Mouse (Mus musculus): ENCODE measurements at regions not wholly inside any gene's neighbourhood (a gene's known extent, or its start where the extent isn't known, plus 50 kb on each side); places are given as distances from the start of the nearest gene placed in this dataset.

DNA sequence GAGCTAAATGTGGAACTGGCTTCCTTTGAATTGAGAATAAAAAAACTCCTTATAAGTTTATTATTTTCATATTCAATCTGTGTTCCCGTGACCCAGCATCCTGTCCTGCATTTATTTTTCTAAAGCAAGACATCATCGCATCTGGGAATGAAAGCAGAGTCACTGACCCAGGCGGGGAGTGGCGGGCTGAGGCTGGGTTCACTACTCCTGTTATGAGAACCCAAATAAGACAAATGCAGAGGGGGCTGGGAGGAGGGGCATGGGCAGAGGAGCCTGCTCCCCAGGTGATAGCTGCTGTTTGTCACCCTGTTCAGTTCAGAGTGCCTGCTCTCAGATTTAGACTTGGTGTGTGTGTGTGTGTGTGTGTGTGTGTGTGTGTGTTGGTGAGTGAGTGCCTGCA, 102.0 kb downstream of the Nxnl2 start:
- no peaks in the 10 kb centered on the region for H3K9me3 ChIP-seq (replicated peaks; ENCODE audit: control insufficient read depth, low read length)
- H3K27ac ChIP-seq (ENCODE audit: low read length): no peak overlapping the region
- peaks cover 4% of the 10 kb centered on the region for H3K4me1 ChIP-seq (ENCODE audit: control insufficient read depth, insufficient read depth, low read length)
- no peaks in the 10 kb centered on the region for H3K27me3 ChIP-seq (ENCODE audit: control insufficient read depth, insufficient read depth, low read length)
- no peak overlapping the region for H3K9ac ChIP-seq (ENCODE audit: low read length)
- no peak overlapping the region for H3K4me3 ChIP-seq (replicated peaks; ENCODE audit: low read length)
- 75% methylated on average over 4 of the region's 4 CpGs for WGBS
- H3K36me3 ChIP-seq (ENCODE audit: control insufficient read depth, insufficient read depth, low read length): no peaks in the 10 kb centered on the region
- ATAC-seq (ENCODE audit: insufficient read depth, low FRiP score): no peak
- no peak overlapping the region for H3K4me2 ChIP-seq (ENCODE audit: low read depth, low read length)

DNA sequence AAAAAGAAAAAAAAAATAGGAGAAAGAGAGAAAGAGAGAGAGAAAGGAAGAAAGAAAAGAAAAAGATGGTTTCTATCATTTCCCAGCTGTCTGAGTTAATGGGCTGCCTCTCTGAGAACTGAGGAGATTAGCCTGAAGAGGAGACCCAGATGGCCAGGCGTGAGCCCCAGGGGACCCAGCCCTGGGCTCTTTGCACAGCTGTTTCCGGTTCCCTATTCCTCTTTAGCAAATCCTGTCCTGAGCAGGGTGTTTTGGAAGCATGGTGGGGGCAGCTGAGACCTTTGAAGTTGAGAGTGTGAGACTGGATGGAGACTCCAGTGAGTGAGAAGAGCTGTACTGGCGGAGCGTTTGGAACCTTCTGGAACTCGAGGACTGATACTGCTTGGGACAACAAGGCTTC, 103.8 kb downstream of the Nxnl2 start:
- WGBS: 38% methylated on average over 5 of the region's 5 CpGs
- H3K27ac ChIP-seq (ENCODE audit: low read length): peak overlapping the region; percentile 46
- no peaks in the 10 kb centered on the region for H3K9me3 ChIP-seq (replicated peaks; ENCODE audit: control insufficient read depth, low read length)
- H3K9ac ChIP-seq (ENCODE audit: low read length): no peak overlapping the region
- H3K4me1 ChIP-seq (ENCODE audit: control insufficient read depth, insufficient read depth, low read length): peaks cover 5% of the 10 kb centered on the region
- no peak overlapping the region for H3K4me3 ChIP-seq (replicated peaks; ENCODE audit: low read length)
- no peaks in the 10 kb centered on the region for H3K36me3 ChIP-seq (ENCODE audit: control insufficient read depth, insufficient read depth, low read length)
- ATAC-seq (ENCODE audit: insufficient read depth, low FRiP score): no peak
- H3K4me2 ChIP-seq (ENCODE audit: low read depth, low read length): no peak overlapping the region
- H3K27me3 ChIP-seq (ENCODE audit: control insufficient read depth, insufficient read depth, low read length): no peaks in the 10 kb centered on the region

DNA sequence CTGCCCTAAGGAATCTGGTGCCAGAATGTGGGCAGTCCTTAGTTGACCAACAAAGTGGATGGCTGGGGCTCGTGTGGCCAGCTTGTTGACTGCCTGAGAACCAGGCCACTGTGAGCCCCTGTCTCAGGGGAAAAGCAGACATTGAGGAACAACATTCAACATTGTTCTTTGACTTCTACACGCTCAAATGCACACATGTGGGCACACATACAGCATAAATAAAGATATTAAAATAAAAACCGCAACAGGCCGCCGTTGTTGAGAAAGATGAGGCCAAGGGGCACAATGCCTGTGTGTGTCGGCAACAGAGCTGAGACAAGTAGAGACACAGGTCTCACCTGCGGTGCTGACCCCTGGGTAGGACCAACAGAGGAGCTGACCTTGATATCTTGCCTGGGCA, 105.8 kb downstream of the Nxnl2 start:
- Histone ChIP-seq H3K4me1 (ENCODE audit: control insufficient read depth, insufficient read depth, low read length) (peaks cover 18% of the 10 kb centered on the region), H3K27ac (ENCODE audit: low read length) (no peak overlapping the region), H3K9me3 (replicated peaks; ENCODE audit: control insufficient read depth, low read length) (no peaks in the 10 kb centered on the region), H3K4me2 (ENCODE audit: low read depth, low read length) (no peak overlapping the region), H3K4me3 (replicated peaks; ENCODE audit: low read length) (no peak overlapping the region), H3K9ac (ENCODE audit: low read length) (no peak overlapping the region), H3K36me3 (ENCODE audit: control insufficient read depth, insufficient read depth, low read length) (no peaks in the 10 kb centered on the region), H3K27me3 (ENCODE audit: control insufficient read depth, insufficient read depth, low read length) (no peaks in the 10 kb centered on the region)
- WGBS: 86% methylated on average over 7 of the region's 7 CpGs
- ATAC-seq (ENCODE audit: insufficient read depth, low FRiP score): no peak

GRCm38 (mm10) chr13:51277515-51277914, 106.7 kb downstream of the Nxnl2 start:
- WGBS: 56% methylated on average over 10 of the region's 10 CpGs
- no peaks in the 10 kb centered on the region for H3K27me3 ChIP-seq (ENCODE audit: control insufficient read depth, insufficient read depth, low read length)
- ATAC-seq (ENCODE audit: insufficient read depth, low FRiP score): peak; percentile 31; the same call in 1 of the 2 replicates
- no peak overlapping the region for H3K4me2 ChIP-seq (ENCODE audit: low read depth, low read length)
- H3K36me3 ChIP-seq (ENCODE audit: control insufficient read depth, insufficient read depth, low read length): no peaks in the 10 kb centered on the region
- H3K9me3 ChIP-seq (replicated peaks; ENCODE audit: control insufficient read depth, low read length): no peaks in the 10 kb centered on the region
- no peak overlapping the region for H3K9ac ChIP-seq (ENCODE audit: low read length)
- no peak overlapping the region for H3K27ac ChIP-seq (ENCODE audit: low read length)
- peaks cover 18% of the 10 kb centered on the region for H3K4me1 ChIP-seq (ENCODE audit: control insufficient read depth, insufficient read depth, low read length)
- H3K4me3 ChIP-seq (replicated peaks; ENCODE audit: low read length): no peak overlapping the region

- Histone ChIP-seq H3K27me3 (ENCODE audit: control insufficient read depth, insufficient read depth, low read length) (no peaks in the 10 kb centered on the region), H3K9me3 (replicated peaks; ENCODE audit: control insufficient read depth, low read length) (no peaks in the 10 kb centered on the region), H3K27ac (ENCODE audit: low read length) (peak overlapping the region; percentile 79), H3K4me1 (ENCODE audit: control insufficient read depth, insufficient read depth, low read length) (peaks cover 15% of the 10 kb centered on the region), H3K4me3 (replicated peaks; ENCODE audit: low read length) (no peak overlapping the region), H3K9ac (ENCODE audit: low read length) (peak overlapping the region; percentile 26; the same call in 1 of the 2 replicates), H3K36me3 (ENCODE audit: control insufficient read depth, insufficient read depth, low read length) (no peaks in the 10 kb centered on the region), H3K4me2 (ENCODE audit: low read depth, low read length) (peak overlapping the region; percentile 19; the same call in 1 of the 2 replicates)
- 29% methylated on average over 8 of the region's 8 CpGs for WGBS
- peak; percentile 68 for ATAC-seq (ENCODE audit: insufficient read depth, low FRiP score)
Observed at GRCm38 (mm10) chr13:51279642-51280387, 109.0 kb downstream of the Nxnl2 start.

GRCm38 (mm10) chr13:51280388-51280753, 109.5 kb downstream of the Nxnl2 start:
- H3K27ac ChIP-seq (ENCODE audit: low read length): peak overlapping the region; percentile 57
- no peaks in the 10 kb centered on the region for H3K36me3 ChIP-seq (ENCODE audit: control insufficient read depth, insufficient read depth, low read length)
- H3K4me3 ChIP-seq (replicated peaks; ENCODE audit: low read length): no peak overlapping the region
- no peak overlapping the region for H3K9ac ChIP-seq (ENCODE audit: low read length)
- H3K4me2 ChIP-seq (ENCODE audit: low read depth, low read length): peak overlapping the region; percentile 19; the same call in 1 of the 2 replicates
- H3K27me3 ChIP-seq (ENCODE audit: control insufficient read depth, insufficient read depth, low read length): no peaks in the 10 kb centered on the region
- ATAC-seq (ENCODE audit: insufficient read depth, low FRiP score): no peak
- H3K9me3 ChIP-seq (replicated peaks; ENCODE audit: control insufficient read depth, low read length): no peaks in the 10 kb centered on the region
- whole genome bisulfite sequencing: 57% methylated on average over 8 of the region's 8 CpGs
- peaks cover 14% of the 10 kb centered on the region for H3K4me1 ChIP-seq (ENCODE audit: control insufficient read depth, insufficient read depth, low read length)

DNA sequence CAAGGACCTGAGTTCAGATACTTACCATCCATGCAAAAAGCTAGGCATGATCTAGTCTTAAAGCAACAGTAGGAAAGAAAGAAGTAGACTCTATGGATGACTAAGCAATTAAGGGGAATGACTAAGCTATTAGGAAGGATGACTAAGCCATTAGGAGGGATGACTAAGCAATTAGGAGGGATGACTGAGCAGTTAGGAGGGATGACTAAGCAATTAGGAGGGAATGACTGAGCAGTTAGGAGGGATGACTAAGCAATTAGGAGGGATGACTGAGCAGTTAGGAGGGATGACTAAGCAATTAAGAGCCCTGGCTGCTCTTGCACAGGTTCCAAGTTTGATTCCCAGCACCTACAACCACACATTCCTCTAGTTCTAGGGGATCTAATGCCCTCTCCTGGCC, 113.9 kb downstream of the Nxnl2 start:
- H3K36me3 ChIP-seq (ENCODE audit: control insufficient read depth, insufficient read depth, low read length): no peaks in the 10 kb centered on the region
- H3K4me1 ChIP-seq (ENCODE audit: control insufficient read depth, insufficient read depth, low read length): peaks cover 12% of the 10 kb centered on the region
- no peak overlapping the region for H3K4me2 ChIP-seq (ENCODE audit: low read depth, low read length)
- H3K9me3 ChIP-seq (replicated peaks; ENCODE audit: control insufficient read depth, low read length): no peaks in the 10 kb centered on the region
- ATAC-seq (ENCODE audit: insufficient read depth, low FRiP score): no peak
- no peak overlapping the region for H3K27ac ChIP-seq (ENCODE audit: low read length)
- H3K27me3 ChIP-seq (ENCODE audit: control insufficient read depth, insufficient read depth, low read length): no peaks in the 10 kb centered on the region
- no peak overlapping the region for H3K9ac ChIP-seq (ENCODE audit: low read length)
- no peak overlapping the region for H3K4me3 ChIP-seq (replicated peaks; ENCODE audit: low read length)

- no peaks in the 10 kb centered on the region for H3K36me3 ChIP-seq (ENCODE audit: control insufficient read depth, insufficient read depth, low read length)
- H3K9ac ChIP-seq (ENCODE audit: low read length): no peak overlapping the region
- peaks cover 5% of the 10 kb centered on the region; the same call in 1 of the 2 replicates for H3K4me1 ChIP-seq (ENCODE audit: control insufficient read depth, insufficient read depth, low read length)
- ATAC-seq (ENCODE audit: insufficient read depth, low FRiP score): no peak
- no peaks in the 10 kb centered on the region for H3K27me3 ChIP-seq (ENCODE audit: control insufficient read depth, insufficient read depth, low read length)
- no peak overlapping the region for H3K4me2 ChIP-seq (ENCODE audit: low read depth, low read length)
- WGBS: 65% methylated on average over 4 of the region's 4 CpGs
- no peaks in the 10 kb centered on the region for H3K9me3 ChIP-seq (replicated peaks; ENCODE audit: control insufficient read depth, low read length)
- no peak overlapping the region for H3K4me3 ChIP-seq (replicated peaks; ENCODE audit: low read length)
- H3K27ac ChIP-seq (ENCODE audit: low read length): no peak overlapping the region
Observed at GRCm38 (mm10) chr13:51289442-51289841, 118.6 kb downstream of the Nxnl2 start.

DNA sequence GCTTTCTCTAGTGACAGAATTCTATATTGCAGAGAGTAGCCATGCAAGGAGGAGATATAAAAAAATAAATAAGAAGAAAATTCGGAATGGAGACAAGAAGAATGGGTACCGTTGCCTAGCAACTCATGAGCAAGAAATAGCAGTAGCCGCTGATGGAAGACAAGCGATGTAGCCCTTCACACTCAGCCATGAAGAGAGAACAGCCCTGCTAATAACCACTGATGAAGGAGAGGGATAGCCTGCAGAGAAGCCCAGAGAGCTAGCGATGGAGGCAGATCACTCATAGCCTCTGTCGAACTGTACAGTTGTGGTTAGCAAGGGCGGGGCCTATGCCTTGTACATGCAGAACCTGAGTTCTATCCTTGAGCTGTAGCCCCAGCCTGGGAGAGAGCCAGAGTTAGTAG, 118.4 kb upstream of the S1pr3 start:
- no peak overlapping the region for H3K27ac ChIP-seq (ENCODE audit: low read length)
- peaks cover 5% of the 10 kb centered on the region; the same call in 1 of the 2 replicates for H3K4me1 ChIP-seq (ENCODE audit: control insufficient read depth, insufficient read depth, low read length)
- no peak overlapping the region for H3K4me2 ChIP-seq (ENCODE audit: low read depth, low read length)
- no peak for ATAC-seq (ENCODE audit: insufficient read depth, low FRiP score)
- no peak overlapping the region for H3K4me3 ChIP-seq (replicated peaks; ENCODE audit: low read length)
- H3K36me3 ChIP-seq (ENCODE audit: control insufficient read depth, insufficient read depth, low read length): no peaks in the 10 kb centered on the region
- H3K9me3 ChIP-seq (replicated peaks; ENCODE audit: control insufficient read depth, low read length): no peaks in the 10 kb centered on the region
- WGBS: 79% methylated on average over 7 of the region's 7 CpGs
- no peaks in the 10 kb centered on the region for H3K27me3 ChIP-seq (ENCODE audit: control insufficient read depth, insufficient read depth, low read length)
- H3K9ac ChIP-seq (ENCODE audit: low read length): no peak overlapping the region
